Comparison of ENCODE assay signal across 36 mouse cellular contexts in the genomic region with DNA sequence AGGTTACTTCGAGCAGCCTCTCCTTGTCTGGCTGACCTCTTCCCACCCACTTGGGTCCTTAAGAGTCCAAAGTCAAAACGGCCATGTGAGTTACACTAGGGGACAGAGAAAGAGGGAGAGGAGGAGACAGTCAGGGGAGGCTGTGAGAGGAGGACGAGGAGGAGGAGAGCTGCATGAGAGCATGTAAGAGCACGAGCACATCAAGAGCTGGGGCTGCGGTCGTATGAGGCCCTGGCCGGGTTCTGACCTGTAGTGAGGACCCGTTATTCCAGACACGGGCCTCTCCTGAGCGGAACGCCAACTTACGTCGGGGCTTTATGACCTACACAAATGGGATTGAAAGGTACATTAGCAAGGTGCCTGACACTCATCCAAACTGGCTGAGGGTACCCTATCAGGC. TPM values are rescaled to one million over a fixed set of nuclear protein-coding genes. Genes with fewer than 3 reads are reported as not detected.
"Had no signal": no experiment of that assay in that cellular context is flagged by ENCODE, and none has a peak within 500 bp of the region (broad histone marks: within the 10 kb centered on the region; RNA-seq: fewer than 3 reads in every experiment).

No protein-coding gene starts in this region.

- ATAC-seq: hindbrain, embryonic 16.5 days; hindbrain, postnatal 0 days; inflammation-experienced regulatory T-cells, adult 6 months; intestine, embryonic 15.5 days; intestine, embryonic 16.5 days; intestine, postnatal 0 days had no signal

- H3K27ac ChIP-seq: heart, embryonic 10.5 days; heart, embryonic 13.5 days; heart, embryonic 15.5 days; hindbrain, embryonic 10.5 days; hindbrain, embryonic 12.5 days; hindbrain, embryonic 13.5 days; hindbrain, embryonic 14.5 days; hindbrain, embryonic 15.5 days; hindbrain, postnatal 0 days; intestine, embryonic 15.5 days; kidney, embryonic 15.5 days; kidney, postnatal 0 days; left cerebral cortex, adult 2 months had no signal

- H3K4me3 ChIP-seq: heart, embryonic 10.5 days; heart, embryonic 13.5 days; heart, embryonic 15.5 days; hindbrain, embryonic 10.5 days; hindbrain, embryonic 12.5 days; hindbrain, embryonic 13.5 days; hindbrain, embryonic 15.5 days; intestine, embryonic 15.5 days; kidney, embryonic 15.5 days; layer of hippocampus, adult 2 months; left cerebral cortex, adult 2 months had no signal

- H3K9ac ChIP-seq: heart, embryonic 13.5 days; heart, embryonic 15.5 days; hindbrain, embryonic 12.5 days; hindbrain, embryonic 13.5 days; hindbrain, embryonic 14.5 days; hindbrain, embryonic 15.5 days; intestine, embryonic 15.5 days; kidney, embryonic 15.5 days had no signal

- H3K4me1 ChIP-seq: hindbrain, embryonic 12.5 days; hindbrain, embryonic 13.5 days; hindbrain, embryonic 15.5 days; intestine, embryonic 15.5 days; kidney, embryonic 15.5 days had no signal

- H3K9me3 ChIP-seq: heart, embryonic 10.5 days; heart, embryonic 13.5 days; heart, embryonic 15.5 days; hindbrain, embryonic 10.5 days; hindbrain, embryonic 12.5 days; hindbrain, embryonic 13.5 days; hindbrain, embryonic 15.5 days; intestine, embryonic 15.5 days; kidney, embryonic 15.5 days had no signal

- DNase-seq: heart, postnatal 10 days; heart, postnatal 14 days; heart, postnatal 36 days; heart, postnatal 4 days; kidney, adult 11 months; kidney, adult 18-20 months; kidney, adult 2 months; kidney, adult 8-10 months; kidney, adult 9 months; kidney, postnatal 10 days; kidney, postnatal 14 days; kidney, postnatal 25 days; kidney, postnatal 4 days; layer of hippocampus, adult 9-11 months; layer of hippocampus, postnatal 36 days had no signal

- H3K4me2 ChIP-seq: heart, embryonic 11.5 days; heart, embryonic 13.5 days; heart, embryonic 15.5 days; hindbrain, embryonic 12.5 days; hindbrain, embryonic 13.5 days; hindbrain, embryonic 14.5 days; hindbrain, embryonic 15.5 days; intestine, embryonic 15.5 days; kidney, embryonic 15.5 days had no signal

- H3K27me3 ChIP-seq: heart, embryonic 13.5 days; heart, embryonic 15.5 days; hindbrain, embryonic 12.5 days; hindbrain, embryonic 13.5 days; hindbrain, embryonic 15.5 days; intestine, embryonic 15.5 days; kidney, embryonic 15.5 days had no signal

RNA-seq across cellular contexts. Expression of a gene that starts 9.4 kb away (rescaled TPM):
- total RNA-seq: hematopoietic stem cell, adult 5-6 weeks had no signal

RNA-seq across cellular contexts. Expression of a gene that starts 9.9 kb away (rescaled TPM):
- total RNA-seq: heart, postnatal 14 days; heart, postnatal 36 days; left cerebral cortex, adult 18-20 months had no signal

RNA-seq across cellular contexts. Expression of a gene that starts 24.4 kb away (rescaled TPM):
- total RNA-seq: hematopoietic stem cell, adult 5-6 weeks had no signal
- polyA plus RNA-seq: inflammation-experienced regulatory T-cells, adult 6 months had no signal
